Mouse (Mus musculus): ENCODE results near the gene Grid1.

The Grid1 gene

GRCm38 (mm10) chr14:34819919-34820652, at the start of gene Grid1:
TSS of gene Grid1 (plus strand) at chr14:34820108.
- DNase-seq = no peak

DNA sequence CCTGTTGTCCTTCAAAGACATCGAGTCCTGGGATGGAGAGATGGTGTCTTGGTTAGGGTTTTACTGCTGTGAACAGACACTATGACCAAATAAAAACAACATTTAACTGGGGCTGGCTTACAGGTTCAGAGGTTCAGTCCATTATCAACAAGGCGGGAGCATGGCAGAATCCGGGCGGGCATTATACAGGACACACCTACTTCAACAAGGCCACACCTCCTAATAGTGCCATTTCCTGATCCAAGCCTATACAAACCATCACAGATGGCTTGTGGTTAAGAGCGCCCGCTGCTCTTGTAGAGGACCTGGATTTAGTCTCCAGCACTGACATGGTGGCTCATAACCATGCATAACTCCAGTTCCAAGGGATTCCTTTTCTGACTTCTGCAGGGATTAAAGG, 49.4 kb upstream of the Grid1 start:
- no peak for DNase-seq

DNA sequence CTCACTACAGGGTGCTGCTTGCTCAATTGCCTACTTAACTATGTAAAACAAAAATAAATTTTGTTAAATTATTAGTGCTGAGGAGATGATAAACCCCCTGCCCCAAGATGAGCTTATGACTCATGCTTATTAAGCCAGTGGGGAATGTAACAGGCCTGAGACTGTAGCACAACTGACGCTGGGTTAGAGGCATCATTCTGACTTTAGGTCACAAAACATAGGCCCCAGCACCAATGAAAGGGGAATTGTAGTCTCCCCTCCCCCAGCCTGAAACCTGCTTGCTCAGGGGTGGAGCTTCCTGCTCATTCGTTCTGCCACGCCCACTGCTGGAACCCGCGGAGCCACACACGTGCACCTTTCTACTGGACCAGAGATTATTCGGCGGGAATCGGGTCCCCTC, 48.3 kb upstream of the Grid1 start:
- DNase-seq = no peak

DNA sequence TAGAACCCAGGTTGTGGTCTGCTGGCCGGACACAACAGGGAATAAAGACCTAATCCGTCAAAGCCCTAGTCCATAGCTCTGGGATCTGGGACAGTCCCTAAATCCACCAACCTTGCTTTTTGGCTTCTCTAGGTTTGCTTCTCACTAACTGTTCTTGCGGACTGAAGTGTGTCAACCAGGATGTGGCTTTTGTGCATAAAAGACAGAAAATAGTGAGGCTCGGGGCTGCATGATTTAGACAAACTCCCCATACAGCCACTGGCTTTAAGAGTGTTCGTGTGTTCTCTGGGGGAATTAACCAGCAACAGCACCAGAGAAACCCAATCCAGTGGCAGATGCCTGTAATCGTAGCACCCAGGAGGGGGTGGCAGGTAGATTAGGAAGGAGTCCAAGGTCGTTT, 47.8 kb upstream of the Grid1 start:
- DNase-seq = no peak

GRCm38 (mm10) chr14:34773681-34774080, 46.2 kb upstream of the Grid1 start:
- DNase-seq = no peak

DNA sequence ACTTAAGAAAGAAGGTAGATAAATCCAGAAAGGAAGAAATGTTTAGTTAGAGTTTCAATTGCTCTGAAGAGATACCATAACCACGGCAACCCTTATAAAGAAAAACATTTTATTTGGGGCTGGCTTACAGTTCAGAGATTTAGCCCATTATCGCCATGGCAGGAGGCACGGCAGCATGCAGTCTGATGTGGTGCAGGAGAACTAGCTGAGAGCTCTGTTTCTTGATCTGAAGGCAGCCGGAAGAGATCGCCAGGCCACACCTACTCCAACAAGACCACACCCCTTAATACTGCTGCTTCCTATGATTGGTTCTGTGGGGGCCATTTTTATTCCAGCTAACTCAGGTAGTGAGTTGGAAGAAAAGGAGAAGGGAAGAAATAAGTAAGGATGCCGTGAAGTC, 45.7 kb upstream of the Grid1 start:
- no peak for DNase-seq

DNA sequence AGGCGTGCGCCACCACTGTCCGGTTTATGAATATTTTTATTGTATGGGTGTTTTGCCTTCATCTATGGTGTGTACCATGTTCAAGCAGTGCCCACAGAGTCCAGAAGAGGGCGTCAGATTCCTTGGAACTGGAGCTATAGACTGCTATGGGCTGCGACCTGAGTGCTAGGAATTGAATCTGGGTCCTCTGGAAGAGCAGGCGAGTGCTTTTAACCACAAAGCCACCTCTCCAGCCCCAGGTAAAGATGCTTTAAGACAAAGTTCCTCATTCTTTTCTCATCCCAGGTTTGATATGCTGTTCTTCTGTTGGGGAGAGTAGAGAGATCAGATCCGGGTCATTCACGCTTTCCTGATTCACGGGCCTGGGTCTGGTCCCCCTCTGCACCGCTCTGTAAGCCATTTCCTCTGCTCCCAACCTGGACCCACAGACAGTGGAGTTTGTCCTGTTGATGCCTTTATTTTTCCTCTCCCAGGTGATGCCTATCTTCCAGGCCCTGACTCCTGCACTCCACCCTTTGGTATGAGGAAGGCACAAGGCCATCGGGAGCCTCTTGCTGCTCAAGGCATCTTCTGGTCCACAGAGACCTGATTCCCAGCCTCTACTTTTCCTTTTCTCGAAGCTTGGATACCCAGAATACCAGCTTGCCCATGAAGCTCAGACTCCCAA, 43.1 kb upstream of the Grid1 start:
- DNase-seq = no peak

- peak; percentile 55 for DNase-seq
These were observed 42.1 kb upstream of the Grid1 start for GRCm38 (mm10) chr14:34777810-34778209.

DNA sequence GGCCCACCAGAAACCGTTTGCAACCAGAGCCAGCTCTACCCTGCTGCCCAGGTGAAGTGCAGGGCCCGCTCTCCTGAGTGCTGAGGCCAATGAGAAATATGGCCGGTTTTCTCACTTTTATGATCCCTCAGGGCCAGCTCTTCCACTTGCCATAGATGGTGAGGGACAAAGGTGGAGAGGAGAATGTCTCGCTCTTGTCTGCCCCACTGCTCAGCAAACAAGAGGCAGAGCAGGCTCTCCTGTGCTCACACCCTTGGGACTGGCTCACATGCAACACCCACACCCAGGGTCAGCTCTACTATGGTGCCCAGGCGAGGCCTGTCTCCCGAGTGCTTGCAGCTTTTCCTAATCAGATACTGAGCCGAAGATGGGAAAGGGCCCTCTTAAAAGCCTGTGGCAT, 41.1 kb upstream of the Grid1 start:
- DNase-seq = no peak

GRCm38 (mm10) chr14:34793406-34794037, 26.4 kb upstream of the Grid1 start:
- DNase-seq = no peak

- peak; percentile 75 for DNase-seq
These were observed 9.0 kb upstream of the Grid1 start for GRCm38 (mm10) chr14:34810763-34811489.

GRCm38 (mm10) chr14:34811490-34811808, 8.5 kb upstream of the Grid1 start:
- no peak for DNase-seq

DNA sequence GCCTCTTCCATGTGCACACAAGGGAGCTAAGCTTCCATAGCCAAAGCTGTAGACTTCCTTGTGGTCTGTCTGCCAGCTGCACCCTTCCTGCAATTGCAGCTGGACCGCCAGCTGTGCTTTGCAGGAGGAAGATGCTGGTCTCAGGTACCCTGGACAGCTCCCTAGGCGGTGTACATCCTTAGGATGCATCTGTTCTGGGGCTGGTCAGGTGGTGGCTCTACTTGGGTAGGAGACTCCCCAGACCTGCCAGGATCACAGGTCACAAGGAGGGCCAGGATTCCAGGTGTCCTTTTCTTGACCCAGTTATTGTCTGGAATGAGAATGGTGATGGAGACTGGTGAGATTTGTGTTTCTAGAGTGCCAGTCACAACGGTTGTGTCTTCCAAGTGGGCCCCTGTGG, 3.6 kb upstream of the Grid1 start:
- DNase-seq = no peak

GRCm38 (mm10) chr14:34818387-34818980, 1.4 kb upstream of the Grid1 start:
- no peak for DNase-seq

DNA sequence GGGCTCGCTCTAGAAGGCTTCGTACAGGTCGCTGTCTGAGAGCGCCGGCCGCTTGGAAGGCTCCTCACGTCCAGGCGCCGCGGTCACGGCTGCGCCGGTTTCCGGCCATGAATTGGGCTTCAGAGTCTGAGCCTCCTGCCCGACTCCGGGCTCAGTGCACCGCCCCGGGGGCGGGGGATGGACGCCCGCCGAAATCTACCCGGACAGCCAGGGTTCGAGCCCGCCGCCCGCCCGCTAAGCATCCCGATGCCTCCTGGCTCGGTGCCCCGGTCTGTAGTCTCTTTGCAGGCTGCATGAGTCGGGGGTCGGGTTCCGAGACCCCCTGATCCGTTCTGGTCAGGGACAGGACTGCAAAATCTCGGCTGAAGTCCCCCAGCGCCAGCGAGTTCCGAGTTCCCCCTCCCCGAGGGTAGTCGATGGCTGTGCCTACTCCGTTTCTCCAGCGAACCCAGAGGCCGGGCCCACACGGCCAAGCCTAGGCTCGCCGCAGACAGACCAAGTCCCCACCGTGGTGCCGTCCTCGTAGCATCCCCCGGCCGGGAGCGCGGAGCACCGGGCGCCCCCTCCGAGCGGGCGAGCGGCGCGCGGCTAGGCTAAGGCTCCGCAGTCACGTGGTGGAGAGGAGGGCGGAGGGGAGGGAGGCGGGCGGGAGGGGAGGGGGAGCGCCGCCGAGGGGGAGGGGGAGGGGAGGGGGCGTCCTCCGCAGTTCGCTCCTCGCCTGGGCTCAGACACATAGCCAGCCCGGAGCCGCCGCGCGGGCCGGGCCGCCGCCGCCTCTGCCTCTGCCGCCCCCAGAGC, 588 bp upstream of the Grid1 start:
- no peak for DNase-seq

DNA sequence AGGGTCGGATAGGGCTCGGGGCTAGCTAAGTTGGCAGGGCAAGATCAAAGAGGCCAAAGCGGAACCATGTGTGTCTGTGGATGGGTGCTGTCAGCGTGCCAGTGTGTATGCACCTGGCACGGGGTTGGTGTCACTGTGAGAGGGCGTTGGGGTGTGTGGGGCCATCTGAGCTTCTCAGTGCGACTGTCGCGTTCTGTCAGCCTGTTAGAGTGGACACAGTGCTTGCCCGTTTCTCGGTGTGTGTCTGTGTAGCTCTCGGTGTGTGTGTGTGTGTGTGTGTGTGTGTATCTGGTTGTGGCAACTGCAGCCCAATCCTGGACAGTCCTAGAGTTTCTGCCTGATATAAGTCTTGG, 721 bp downstream of the Grid1 start:
- DNase-seq = no peak

GRCm38 (mm10) chr14:34821131-34821790, 1.4 kb downstream of the Grid1 start:
- no peak for DNase-seq

- DNase-seq = no peak
These were observed 3.2 kb downstream of the Grid1 start for GRCm38 (mm10) chr14:34823136-34823535.

- no peak for DNase-seq
These were observed 4.3 kb downstream of the Grid1 start for GRCm38 (mm10) chr14:34824186-34824585.

GRCm38 (mm10) chr14:34825902-34826301, 6.0 kb downstream of the Grid1 start:
- no peak for DNase-seq

DNA sequence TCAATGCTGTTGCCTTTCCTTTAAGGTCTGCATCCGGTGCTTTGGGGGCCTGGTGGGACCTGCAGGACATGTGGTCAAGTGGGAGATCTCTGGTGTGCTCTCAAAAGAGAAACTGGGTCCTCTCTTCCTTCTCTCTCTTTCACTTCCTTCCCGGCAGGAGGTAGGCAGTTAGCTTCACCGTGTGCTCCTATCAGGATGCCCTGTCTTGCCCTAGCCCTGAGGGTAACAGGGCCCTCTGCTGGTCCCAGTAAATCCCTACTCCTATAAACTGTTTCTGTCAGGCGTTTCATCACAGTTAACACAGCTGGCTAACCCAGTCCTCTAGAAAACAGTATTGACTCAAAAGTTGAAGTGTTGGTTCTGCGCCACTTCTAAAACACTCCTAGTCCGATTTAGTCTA, 9.9 kb downstream of the Grid1 start:
- no peak for DNase-seq

DNA sequence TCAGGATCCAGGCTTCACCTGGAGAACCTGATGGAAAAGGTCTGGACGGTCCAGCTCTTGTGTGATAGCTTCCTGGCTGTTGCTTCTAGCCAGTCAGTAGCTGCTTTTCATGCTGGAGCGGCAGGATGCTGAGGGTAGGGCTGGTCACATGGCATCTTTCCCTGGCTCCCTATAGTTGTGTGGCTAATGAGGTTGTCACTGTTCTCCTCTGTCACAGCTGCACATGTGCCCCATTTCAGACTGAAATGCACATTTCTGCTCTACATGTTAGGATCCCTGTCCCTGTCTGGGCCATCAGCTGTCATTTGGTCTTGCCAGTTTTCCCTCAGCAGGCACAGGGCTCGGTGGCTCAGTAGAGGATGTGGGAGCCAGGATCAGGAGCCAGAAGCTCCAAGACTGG, 17.2 kb downstream of the Grid1 start:
- DNase-seq = no peak
